Mouse (Mus musculus): ENCODE data around the gene Kremen1.

DNA sequence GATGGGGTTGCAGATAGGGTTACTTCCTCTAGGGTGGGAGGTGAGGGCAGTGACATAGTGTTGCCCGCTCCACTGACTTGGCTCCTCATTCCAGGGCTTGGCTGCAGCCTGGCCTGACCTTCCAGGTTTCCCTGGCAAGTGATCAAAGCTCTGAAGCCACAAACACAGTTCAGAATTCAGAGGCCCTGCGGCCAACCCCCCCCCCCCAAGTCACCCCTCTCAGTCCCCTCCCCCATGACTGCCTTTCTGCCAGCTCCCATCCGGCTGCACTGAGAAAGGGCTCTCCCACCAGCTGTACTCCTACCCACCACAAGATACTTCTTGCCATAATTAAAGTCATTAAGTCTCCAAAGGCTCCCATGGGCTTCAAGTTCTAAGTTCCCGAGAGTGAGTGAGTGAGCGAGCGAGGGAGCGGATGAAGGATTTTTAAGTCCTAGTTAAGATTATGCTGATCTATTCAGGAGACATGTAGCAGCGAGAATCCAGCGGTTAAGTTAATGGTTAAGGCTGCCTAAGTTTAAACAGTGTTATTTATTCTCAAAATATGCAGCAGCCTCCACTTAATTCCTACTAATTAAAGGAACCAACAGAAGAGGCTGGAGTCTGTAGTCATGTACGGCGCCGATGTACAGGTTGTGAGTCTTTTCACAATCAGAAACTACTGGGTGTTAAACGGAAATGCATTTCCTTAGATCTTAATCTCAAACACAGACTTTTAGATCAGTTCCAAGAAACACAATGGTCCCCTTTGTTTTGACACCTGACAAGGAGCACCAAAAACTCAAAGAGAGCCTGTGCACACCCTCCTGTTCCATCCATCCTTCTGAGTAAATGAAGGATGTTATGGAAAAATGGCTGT lies 36.0 kb upstream of the Kremen1 start:
- TF ChIP-seq CTCF (IDR thresholded peaks at IDR 0.05; ENCODE audit: extremely low read depth, insufficient read depth, insufficient read length, insufficient replicate concordance) (no peak), POLR2A (IDR thresholded peaks at IDR 0.05; ENCODE audit: low read depth, low read length) (no peak)

Data from spleen, adult 2 months (tissue).